Mouse (Mus musculus): Measurements from ENCODE around the gene Sccpdh.
"Not testable (repeated sequence)": the region's sequence is repeated elsewhere in the genome, so short reads cannot be mapped to it uniquely, and the experiment has no call there.

Gene Sccpdh

DNA sequence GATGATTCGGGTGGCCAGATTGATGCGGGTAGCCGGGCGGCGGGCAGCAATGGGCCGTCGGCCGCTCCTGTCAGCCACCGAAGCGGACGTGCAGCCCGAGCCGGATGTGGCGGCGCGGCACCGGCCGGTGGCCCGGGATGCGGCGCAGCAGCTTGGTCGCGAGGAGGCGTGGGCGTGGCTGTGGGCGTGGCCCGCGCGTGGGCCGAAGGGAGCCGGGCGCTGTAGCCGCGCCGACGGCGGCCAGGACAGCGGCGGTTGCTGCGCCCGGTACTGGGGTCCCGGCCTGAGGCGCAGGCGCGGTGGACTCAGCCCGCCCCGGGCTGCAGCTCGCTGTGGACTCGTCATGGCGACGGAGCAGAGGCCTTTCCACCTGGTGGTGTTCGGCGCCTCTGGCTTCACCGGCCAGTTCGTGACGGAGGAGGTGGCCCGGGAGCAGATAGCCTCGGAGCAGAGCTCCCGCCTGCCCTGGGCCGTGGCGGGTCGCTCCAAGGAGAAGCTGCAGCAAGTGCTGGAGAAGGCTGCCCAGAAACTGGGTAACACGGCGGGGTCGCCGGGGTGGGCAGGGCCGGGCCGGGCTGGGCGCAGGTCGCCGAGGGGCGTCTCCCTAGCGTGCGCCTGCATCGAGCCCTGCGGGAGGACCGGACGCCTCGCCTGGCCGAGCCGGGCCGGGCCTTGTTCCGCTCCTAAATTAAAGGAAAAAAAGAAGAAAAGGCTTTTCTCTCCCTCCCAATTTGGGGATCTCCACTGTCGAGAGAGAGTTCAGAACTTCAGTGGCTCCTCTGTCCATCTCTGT, at the start of gene Sccpdh:
Sccpdh (plus strand) TSS at position 198 of the 793 bp plus-strand sequence.
- peak; percentile 96 for DNase-seq (ENCODE audit: low spot score)

DNA sequence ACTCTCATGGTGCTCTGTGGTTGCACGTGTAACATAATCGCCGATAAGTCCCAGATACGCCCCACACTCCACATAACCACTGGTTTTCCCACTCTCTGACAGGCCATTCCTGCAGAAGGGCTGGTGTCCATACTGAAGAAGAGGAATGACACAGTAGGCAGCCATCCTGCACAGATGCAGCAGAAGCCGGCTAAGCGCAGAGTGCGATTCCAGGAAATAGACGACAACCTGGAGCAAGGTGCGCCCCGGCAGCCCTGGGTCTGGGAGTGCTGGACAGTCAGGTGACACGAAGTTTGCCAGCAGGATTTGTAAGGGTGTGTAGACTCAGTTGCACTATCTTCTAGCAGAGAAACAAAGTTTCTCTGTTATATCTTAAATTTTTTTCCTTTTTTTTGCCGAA, 45.3 kb upstream of the Sccpdh start:
- DNase-seq (ENCODE audit: low spot score) = peak; percentile 51

DNA sequence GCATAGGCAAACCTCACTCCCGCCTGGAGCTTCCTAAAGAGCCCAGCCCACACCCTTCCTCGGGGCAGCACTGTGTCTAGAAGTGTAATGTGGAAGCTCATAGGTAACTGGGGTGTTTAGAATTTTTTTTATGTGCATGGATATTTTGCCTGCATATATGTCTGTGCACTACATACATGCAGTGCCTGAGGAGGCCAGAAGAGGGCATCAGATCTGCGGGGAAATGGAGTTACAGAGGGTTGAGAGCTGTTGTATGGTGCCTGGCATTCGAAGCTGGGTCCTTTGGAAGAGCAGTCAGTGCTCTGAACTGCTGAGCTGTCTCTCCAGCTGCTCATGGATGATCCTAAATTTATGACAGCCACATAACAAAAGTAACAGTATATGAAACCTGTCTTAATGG, 44.4 kb upstream of the Sccpdh start:
- DNase-seq (ENCODE audit: low spot score) = peak; percentile 77

DNA sequence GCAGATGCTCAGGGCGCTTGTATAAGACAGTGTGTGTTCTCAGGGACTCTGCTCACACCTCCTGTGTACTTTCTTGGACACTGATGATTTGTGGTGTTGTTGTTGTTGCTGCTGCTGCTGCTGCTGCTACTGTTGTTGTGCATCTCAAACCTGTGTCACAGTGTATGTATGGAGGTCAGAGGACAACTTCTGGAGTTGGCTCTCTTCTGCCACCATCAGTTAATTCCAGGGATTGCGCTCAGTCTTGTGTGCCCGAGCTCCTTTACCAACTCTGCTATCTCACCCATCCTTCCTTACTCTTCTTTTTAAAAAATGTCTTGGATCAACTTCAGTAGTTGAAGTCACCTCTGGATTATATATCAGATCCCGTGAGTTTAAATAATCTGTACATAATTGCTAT, 43.7 kb upstream of the Sccpdh start:
- DNase-seq (ENCODE audit: low spot score) = peak; percentile 81

DNA sequence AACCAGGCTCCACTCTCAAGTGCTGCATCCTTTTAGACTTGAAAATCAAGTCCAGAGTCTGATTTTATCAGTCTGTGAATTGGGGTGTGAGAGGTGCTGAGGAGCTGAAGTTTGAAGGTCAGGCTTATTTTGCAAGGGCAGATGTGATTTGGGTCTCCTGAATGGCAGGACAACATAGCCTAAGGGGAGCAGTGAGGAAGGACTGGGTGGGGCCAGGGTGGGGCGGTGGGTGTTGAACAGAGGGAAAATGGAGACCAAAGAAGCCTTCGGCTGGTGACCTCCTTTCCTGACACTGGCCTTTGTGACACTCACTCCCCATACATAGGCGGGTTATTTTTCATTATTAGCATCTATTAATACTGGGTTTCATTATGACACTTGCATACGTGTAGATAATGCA, 40.2 kb upstream of the Sccpdh start:
- peak; percentile 10 for DNase-seq (ENCODE audit: low spot score)

DNA sequence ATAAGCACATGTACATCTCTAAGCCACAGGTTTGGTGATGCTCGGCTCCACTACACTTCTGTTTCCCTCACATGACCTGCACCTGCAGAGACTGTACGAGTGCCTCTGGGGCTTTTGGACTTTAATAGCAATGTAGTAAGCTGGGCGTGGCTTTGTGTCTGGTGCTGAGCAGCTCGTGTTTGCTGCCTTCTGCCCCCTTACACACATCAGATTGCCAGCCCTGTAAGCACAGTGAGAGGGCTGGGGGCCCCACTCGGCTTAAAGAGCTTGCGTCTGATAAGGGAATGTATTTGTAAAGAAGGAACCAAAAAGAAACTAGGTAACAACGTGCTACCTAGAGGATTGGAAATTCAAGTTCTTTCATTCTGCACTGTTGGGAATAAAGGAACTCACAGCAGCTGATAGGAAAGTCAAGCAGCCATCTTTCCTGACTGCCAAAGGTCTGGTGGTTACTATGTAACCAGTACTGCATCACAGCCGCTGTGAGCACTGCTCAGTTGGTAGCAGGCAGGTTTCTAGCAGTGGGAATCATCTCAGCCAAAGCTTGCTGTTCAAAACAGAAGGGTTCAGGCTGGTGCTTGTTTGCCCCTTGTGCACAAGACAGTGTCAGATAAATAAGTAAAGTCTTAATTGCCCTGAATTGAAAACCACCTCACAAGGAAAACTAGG, 39.4 kb upstream of the Sccpdh start:
- DNase-seq (ENCODE audit: low spot score) = peak; percentile 42

DNA sequence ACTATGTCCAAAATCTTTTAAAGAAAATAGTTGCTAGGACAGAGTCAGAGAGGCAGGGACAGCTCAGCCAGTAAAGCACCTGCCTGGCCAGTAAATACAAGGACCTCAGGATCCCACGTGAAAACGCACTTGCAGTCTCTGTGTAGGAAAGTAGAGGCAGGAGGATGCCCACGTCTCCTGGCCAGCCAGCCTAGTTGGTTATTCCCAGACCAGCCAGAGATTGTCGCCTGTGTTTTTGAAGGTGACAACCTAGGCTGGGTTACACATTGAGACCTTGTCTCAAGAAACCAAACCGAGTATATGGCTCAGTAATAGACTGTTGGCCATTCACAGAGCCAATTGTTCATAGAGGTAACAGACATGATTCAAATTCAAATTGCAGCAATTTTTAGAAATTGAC, 38.7 kb upstream of the Sccpdh start:
- DNase-seq (ENCODE audit: low spot score) = peak; percentile 17

DNA sequence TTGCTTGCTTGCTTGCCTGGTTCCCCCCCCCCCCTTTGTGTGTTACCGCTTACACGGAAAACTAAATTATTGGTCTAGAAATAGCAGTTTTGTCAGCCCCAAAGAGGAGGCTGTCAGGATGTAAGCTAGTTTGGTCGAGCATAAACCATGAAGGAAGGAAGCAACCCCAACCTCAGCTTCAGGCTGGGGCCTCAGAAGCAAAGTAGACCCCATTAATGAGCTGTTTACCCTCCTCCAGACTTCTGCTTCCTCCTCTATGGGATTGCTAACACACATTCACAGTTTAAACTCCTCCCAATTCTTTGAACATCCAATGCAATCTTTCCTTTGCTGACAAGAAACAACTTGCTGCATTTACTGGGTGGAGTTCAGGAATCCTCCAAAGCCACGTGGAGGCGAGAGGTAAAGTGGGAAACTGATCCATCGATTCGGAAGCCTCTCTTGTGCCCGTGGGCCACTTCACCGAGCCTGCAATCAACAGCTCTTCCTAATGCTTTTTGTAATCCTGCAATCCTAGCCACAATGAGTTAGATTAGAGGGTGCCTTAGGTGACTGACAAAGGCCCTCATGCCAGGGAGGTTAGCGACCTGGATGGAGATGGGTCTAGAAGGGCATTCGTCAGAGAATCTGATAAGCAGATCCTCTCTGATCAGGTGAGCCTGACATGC, 35.1 kb upstream of the Sccpdh start:
- DNase-seq (ENCODE audit: low spot score) = peak; percentile 12

DNA sequence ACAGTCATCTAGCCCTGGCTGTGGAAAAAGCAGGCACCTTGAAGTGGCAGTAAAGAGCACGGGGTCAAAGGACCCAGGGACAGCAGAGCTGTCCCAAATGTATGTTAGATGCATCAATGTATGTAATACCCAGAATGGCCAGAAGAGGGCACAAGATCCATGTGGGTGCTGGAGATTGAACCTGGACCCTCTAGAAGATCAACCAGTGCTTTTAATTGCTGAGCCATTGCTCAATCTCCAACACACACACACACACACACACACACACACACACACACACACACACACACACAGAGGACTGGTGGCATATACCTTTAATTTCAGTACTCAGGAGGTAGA, 34.6 kb upstream of the Sccpdh start:
- peak; percentile 53 for DNase-seq (ENCODE audit: low spot score)

DNA sequence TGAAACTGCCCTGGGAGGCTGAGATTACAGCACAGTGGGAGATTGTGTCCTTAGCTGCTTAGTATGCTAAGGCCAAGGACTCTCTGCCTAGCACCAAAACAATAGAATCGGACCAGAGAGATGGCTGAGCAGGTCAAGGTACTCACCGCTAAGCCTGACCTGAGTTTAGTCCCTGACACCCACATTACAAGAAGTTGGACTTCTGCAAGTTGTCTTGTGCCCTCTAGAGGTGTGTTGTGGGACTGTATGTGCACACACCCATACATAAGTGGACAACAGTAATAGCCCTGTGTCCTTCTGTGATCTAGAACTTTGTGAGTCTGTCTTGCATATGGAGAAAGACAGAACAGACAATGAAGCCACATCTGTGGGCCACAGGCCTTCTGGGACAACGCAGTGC, 33.9 kb upstream of the Sccpdh start:
- peak; percentile 52 for DNase-seq (ENCODE audit: low spot score)

DNA sequence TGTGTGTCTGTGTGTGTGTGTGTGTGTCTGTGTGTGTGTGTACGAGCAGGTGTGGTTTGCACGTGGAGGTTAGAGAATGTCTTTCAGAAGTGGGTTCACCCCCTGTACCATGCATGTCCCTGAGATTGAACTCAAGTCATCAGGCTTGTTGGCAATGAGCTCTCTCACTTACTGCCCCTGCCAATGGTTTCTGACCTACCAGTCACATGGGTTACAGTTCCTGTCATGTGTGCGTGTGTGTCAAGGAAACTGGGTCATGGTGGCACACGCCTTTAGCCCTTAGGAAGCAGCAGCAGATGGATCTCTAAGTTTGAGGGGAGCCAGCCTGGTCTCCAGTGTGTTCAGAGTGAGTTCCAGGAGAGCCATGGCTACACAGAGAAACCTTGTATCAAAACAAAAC, 25.3 kb upstream of the Sccpdh start:
- peak; percentile 24 for DNase-seq (ENCODE audit: low spot score)

DNA sequence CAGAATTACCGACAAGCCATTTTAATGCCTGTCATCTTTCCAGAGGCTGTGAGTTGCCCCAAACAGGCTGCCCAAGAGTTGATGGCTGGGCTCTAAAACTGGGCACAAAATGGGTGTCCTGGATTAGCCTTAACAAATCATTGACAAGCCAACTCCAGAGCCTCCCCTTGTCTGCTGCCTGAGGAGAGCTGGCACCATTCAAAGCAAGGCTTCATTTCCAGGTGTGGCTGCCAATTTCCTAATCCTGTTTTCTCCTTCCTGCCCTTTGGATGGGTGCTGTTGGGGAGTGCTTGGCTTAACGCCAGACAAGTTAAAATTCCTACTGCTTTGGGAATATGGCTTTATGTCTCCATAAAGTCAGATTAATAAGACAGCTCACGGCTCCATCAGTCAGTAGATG, 23.9 kb upstream of the Sccpdh start:
- DNase-seq (ENCODE audit: low spot score) = peak; percentile 27

DNA sequence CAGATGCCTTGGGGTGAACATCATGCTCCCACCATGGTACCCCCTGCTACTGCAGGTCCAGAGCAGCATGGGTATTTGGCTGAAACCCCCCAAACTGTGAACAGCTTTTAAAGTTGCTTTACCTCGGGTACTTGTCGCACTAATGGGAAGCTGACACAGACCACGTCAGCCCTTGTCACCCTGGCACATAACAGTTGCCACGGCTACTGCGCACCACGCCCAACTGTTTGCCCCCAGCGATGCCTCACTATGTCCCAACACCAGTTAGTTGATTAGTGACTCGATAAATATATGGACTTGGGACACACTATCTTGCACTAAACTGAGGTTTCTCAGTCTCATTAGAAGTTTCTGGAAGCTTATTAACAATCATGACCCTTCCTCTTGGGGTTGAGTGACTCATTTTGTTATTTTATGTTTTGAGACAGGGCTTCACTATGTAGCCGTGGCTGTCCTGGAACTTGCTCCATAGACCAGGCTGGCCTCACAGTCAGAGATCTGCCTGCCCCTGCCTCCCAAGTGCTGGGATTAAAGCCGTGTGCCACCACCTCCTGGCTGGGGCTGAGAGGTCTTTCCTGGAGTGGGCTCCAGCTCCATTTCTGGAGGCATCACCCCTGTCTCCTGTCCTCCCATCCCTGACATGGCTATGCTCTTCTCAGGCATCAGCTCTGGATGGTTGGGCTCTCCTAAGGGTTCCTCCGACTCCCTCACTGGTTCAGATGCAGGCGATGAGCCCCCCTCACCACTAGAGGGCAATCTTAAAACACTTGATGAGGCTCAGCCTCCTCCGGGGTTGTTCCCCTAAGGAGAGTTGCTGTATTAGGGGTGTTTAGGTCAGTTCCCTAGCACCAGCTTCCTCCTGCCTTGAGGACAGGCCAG, 22.7 kb upstream of the Sccpdh start:
- DNase-seq (ENCODE audit: low spot score) = peak; percentile 83

DNA sequence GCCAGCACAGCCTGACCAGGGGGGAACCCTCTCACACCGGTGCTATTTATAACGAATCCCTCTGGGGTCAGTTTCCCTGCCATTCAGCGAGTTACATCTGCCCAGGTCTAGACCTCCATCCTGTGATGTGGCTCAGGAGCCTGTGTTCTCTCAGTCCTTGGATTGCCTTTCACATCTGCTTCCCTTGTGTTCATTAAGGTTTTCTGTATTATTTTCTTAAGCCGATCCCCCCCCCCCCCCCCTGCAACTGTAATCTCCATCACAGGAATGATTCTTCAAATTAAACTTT, 22.1 kb upstream of the Sccpdh start:
- no peak for DNase-seq (ENCODE audit: low spot score)

DNA sequence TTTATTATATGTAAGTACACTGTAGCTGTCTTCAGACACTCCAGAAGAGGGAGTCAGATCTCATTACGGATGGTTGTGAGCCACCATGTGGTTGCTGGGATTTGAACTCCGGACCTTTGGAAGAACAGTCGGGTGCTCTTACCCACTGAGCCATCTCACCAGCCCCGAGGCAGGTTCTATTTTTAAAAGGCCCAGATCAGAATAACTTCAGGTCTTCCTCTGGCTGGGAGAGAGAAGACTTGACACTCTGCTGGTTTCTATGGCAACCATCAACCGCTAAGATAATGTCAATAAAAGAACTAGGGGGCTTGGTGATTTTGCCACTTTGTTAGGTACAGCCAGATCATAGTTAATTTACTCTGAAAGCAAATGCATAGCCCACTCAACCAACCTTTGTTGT, 19.3 kb upstream of the Sccpdh start:
- not testable (repeated sequence) for DNase-seq (ENCODE audit: low spot score)

DNA sequence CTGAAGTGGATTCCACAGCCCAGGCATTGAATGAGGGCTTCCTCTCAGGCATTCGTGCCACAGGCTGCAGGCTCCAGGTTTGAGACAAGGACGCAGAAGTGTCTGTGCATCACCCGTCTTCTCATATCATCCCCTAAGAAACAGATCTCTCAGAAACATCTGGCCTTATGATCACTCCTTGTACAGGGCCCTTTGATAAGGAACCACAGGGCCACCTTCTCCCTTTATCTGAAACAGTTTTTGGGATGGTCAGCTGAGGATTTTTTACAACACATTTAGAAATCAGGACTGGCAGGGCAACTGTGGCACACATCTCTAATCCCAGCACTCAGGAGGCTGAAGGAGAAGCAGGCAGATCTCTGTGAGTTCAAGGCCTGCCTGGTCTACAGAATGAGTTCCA, 18.7 kb upstream of the Sccpdh start:
- no peak for DNase-seq (ENCODE audit: low spot score)

DNA sequence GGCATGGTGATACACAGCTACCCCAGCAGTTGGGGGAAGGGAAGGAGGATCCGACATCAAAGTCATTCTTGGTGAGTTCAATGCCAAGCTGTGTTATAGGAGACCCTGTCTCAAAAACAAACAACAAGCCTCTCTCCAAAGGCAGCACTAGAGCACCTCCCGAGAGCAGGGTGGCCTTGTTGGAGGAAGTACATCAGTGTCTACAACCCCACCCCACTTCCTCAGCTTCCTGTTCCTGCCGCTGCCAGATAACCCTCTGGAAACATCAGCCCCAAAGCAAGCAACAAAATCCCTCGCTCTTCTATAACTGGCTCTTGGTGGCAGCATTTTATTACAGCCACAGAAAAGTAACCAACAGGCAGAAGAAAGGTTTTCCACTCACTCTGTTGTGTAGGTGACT, 17.7 kb upstream of the Sccpdh start:
- DNase-seq (ENCODE audit: low spot score) = peak; percentile 21

DNA sequence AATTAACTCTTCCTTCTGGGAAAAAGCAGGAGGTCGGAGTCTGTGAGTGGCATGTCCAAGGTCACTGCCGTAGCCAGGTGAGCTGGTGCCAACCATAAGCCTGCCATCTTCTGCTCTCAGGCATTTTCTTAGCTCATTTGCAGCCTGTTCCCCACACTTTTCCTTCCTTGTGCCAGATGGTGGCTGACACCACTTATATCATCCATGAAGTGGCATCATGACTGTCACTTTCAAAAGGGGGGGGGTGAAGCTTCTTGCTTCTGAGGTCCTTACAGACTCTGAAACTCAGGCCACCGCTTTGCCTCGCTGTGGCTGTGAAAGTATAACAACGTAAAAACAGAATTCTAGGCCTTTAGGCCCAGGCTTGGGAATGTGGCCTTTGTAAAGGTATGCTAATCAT, 16.8 kb upstream of the Sccpdh start:
- DNase-seq (ENCODE audit: low spot score) = peak; percentile 26

DNA sequence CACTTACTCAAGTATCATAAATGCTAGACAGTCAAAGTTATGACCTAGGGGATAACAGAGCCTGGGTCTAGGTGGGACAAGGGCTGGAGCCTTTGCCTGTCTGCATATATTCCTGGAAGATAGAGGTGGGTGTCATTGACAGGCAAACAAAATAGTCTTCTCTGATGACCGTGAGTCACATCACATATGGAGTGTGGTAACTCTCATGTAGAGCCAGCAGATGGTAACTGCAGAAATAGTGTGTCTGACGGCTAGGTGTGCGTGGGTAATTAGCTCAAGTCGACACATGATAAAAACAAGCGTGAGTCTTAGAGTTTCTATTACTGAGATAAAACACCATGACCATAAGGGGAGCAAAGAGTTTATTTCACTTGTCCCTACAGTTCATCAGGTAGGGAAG, 4.9 kb upstream of the Sccpdh start:
- DNase-seq (ENCODE audit: low spot score) = no peak

DNA sequence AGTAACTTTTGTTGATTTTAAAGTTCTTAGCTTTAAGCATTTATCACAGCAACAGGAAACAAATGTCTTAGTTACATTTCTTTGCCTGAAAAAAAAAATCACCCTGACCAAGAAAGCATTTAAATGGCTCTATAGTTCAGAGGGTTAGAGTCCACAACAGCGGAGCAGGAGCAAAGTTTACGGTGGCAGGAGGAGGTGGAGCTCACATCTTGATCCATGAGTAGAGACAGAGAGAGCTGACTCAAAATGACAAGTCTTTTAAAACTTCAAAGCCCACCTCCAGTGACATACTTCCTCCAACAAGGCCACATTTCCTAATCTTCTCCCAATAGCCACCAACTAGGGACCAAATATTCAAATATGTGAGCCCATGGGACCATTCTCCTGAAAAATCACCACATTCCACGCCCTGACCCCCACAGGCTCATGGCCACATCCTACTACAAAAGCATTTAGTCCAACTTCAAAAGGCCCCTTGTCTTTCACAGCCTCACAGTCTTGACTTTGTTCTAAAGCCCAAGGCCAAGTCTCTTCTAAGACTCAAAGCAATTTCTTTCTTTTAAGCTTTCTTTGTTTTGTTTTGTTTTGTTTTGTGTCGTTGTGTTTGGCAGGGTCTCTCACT, 3.6 kb upstream of the Sccpdh start:
- DNase-seq (ENCODE audit: low spot score) = no peak

DNA sequence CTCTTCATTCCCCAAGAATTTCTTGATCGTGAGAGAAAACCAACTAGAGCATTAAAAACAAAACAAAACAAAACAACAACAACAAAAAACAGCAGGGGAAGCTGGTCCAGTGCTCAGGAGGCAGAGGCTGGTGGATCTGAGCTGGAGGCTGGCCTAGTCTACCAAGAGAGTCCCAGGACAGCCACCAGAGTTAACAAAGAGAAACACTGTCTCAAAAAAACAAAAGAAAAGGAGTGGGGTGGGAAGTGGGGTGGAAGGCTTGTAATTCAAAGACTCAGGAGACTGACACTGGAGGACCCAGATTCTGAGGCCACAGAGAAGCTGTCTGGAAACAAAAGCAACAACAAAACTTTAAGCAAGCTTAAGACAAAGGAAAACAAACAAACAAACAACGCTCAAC, 1.0 kb upstream of the Sccpdh start:
- no peak for DNase-seq (ENCODE audit: low spot score)

DNA sequence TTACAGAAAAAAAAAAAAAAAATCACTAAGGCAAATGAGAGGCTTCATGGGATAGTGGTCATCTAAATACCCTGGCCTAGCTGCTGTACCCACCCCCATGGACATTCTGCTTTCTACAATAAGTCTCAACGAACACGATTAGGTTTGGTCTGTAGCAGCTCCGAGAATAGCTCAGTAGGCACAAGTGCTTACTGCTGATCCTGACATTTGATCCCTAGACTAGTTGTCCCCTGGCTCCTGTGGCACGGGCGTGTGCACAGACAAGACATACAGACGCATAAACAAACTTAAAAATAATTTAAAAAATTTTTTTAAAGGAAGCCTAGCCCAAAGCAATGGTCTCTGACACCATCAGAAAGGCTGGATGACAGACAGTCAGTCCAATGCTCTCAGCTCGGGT, 560 bp upstream of the Sccpdh start:
- no peak for DNase-seq (ENCODE audit: low spot score)
